Mouse (Mus musculus): ENCODE measurements around the gene Prpf31. TPM values are rescaled to one million over a fixed set of nuclear protein-coding genes. Genes with fewer than 3 reads are reported as not detected.

Prpf31 gene
- polyA plus RNA-seq, 1 experiment from 2014 or later, result 112 TPM

- no peak overlapping the region for H3K4me2 ChIP-seq
- no peak for TF ChIP-seq CTCF (IDR thresholded peaks at IDR 0.05; ENCODE audit: low read depth)
- no peaks in the 10 kb centered on the region for H3K27me3 ChIP-seq (ENCODE audit: insufficient read depth, low read length)
- H3K9ac ChIP-seq, result no peak overlapping the region
- no peak overlapping the region for H3K4me3 ChIP-seq (ENCODE audit: low read depth, low read length)
- no peaks in the 10 kb centered on the region for H3K9me3 ChIP-seq (ENCODE audit: low read depth, low read length)
- ATAC-seq (ENCODE audit: insufficient read depth), result no peak
- no peak for DNase-seq
- peaks cover 44% of the 10 kb centered on the region for H3K36me3 ChIP-seq (ENCODE audit: insufficient read depth)
- no peak overlapping the region for H3K27ac ChIP-seq (ENCODE audit: low read depth)
- no peaks in the 10 kb centered on the region for H3K4me1 ChIP-seq (ENCODE audit: insufficient read depth)
- WGBS, result 87% methylated on average over 31 of the region's 31 CpGs
Measured at GRCm38 (mm10) chr7:3685400-3686187, 55.8 kb downstream of the Prpf31 start.

DNA sequence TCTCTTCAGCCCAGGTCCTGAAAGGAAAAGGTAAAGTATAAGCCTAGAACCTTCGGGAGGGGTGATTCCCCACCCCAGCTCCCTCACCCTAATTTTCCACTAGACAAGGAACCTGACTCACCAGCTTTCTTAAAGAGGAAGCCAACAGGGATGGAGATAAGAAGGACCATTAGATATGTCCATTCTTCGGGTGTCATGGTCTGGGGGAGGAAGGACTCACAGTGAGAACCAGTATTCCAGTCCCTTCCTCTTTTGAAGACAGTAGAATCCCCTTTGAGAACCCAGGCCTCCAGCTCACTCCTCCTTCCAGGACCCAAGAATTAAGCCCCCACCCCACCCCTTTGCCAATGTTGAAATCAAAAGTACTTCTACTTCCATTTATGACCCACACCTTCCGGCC, 62.1 kb downstream of the Prpf31 start:
- Histone ChIP-seq H3K4me2 (peak overlapping the region; percentile 82), H3K27me3 (ENCODE audit: insufficient read depth, low read length) (no peaks in the 10 kb centered on the region), H3K27ac (ENCODE audit: low read depth) (peak overlapping the region; percentile 98), H3K9me3 (ENCODE audit: low read depth, low read length) (no peaks in the 10 kb centered on the region), H3K4me1 (ENCODE audit: insufficient read depth) (peaks cover 3% of the 10 kb centered on the region; the same call in 1 of the 2 replicates), H3K4me3 (ENCODE audit: low read depth, low read length) (peak overlapping the region; percentile 79), H3K9ac (peak overlapping the region; percentile 88), H3K36me3 (ENCODE audit: insufficient read depth) (peaks cover 35% of the 10 kb centered on the region)
- TF ChIP-seq CTCF (IDR thresholded peaks at IDR 0.05; ENCODE audit: low read depth), result no peak
- ATAC-seq (ENCODE audit: insufficient read depth) (no peak), DNase-seq (no peak)
- 26% methylated on average over 3 of the region's 3 CpGs for WGBS

Small RNAs within 50 kb of the gene (microRNA-seq; reads per million reads assigned to microRNA genes)
- gene Gm25100 (ENCODE audit: borderline number of aligned reads), result not detected
- gene Mir3572 (ENCODE audit: borderline number of aligned reads), result 4.3 reads per million, percentile 15 among the genes with 10 or more reads in this experiment

Other genes with a start within 250 kb of the Prpf31 start
- gene Cacng8, start 239.3 kb upstream of the Prpf31 start, polyA plus RNA-seq (2014; fragmentation: Nextera tagmentation; extraction: Ambion mirVana), result 2.9 and 4.8 TPM in 2 replicates
- gene Cacng6, start 205.8 kb upstream of the Prpf31 start, polyA plus RNA-seq (2014; fragmentation: Nextera tagmentation; extraction: Ambion mirVana), result not detected in 2 replicates
- not detected in 2 replicates for gene Tarm1, start 127.4 kb upstream of the Prpf31 start, polyA plus RNA-seq (2014; fragmentation: Nextera tagmentation; extraction: Ambion mirVana)
- gene Oscar, start 13.8 kb upstream of the Prpf31 start, polyA plus RNA-seq (2014; fragmentation: Nextera tagmentation; extraction: Ambion mirVana), result 0.20 TPM in 1 of 2 replicates, not detected in the other
- 511 and 530 TPM in 2 replicates for gene Ndufa3, start 12.6 kb upstream of the Prpf31 start, polyA plus RNA-seq (2014; fragmentation: Nextera tagmentation; extraction: Ambion mirVana)
- gene Tfpt, start 56 bp upstream of the Prpf31 start, polyA plus RNA-seq (2014; fragmentation: Nextera tagmentation; extraction: Ambion mirVana), result 25.7 and 27.2 TPM in 2 replicates
- 76.4 and 79.8 TPM in 2 replicates for gene Cnot3, start 15.3 kb downstream of the Prpf31 start, polyA plus RNA-seq (2014; fragmentation: Nextera tagmentation; extraction: Ambion mirVana)
- 12.0 and 12.5 TPM in 2 replicates for gene Leng1, start 35.9 kb downstream of the Prpf31 start, polyA plus RNA-seq (2014; fragmentation: Nextera tagmentation; extraction: Ambion mirVana)
- gene Tmc4, start 47.6 kb downstream of the Prpf31 start, polyA plus RNA-seq (2014; fragmentation: Nextera tagmentation; extraction: Ambion mirVana), result 16.1 and 17.3 TPM in 2 replicates
- gene Tsen34, start 62.9 kb downstream of the Prpf31 start, polyA plus RNA-seq (2014; fragmentation: Nextera tagmentation; extraction: Ambion mirVana), result 277 and 290 TPM in 2 replicates
- 38.0 and 44.2 TPM in 2 replicates for gene Mboat7, start 63.5 kb downstream of the Prpf31 start, polyA plus RNA-seq (2014; fragmentation: Nextera tagmentation; extraction: Ambion mirVana)
- 1,609 and 1,625 TPM in 2 replicates for gene Rps9, start 74.0 kb downstream of the Prpf31 start, polyA plus RNA-seq (2014; fragmentation: Nextera tagmentation; extraction: Ambion mirVana)
- gene Pirb, start 90.4 kb downstream of the Prpf31 start, polyA plus RNA-seq (2014; fragmentation: Nextera tagmentation; extraction: Ambion mirVana), result 0.91 and 1.2 TPM in 2 replicates
- gene Gm15448, start 195.7 kb downstream of the Prpf31 start, polyA plus RNA-seq (2014; fragmentation: Nextera tagmentation; extraction: Ambion mirVana), result not detected in 2 replicates
- 0.50 and 0.58 TPM in 2 replicates for gene Pira2, start 215.1 kb downstream of the Prpf31 start, polyA plus RNA-seq (2014; fragmentation: Nextera tagmentation; extraction: Ambion mirVana)

Measured in lung, embryonic 14.5 days (tissue).